Mouse (Mus musculus) hindbrain, embryonic 11.5 days (tissue): ENCODE results near the gene Pcyox1. TPM values are rescaled to one million over a fixed set of nuclear protein-coding genes. Genes with fewer than 3 reads are reported as not detected.

ENCODE experiments used
- ATAC-seq: fragments of 200-750 bp; cut with Nextera tagmentation; 2 replicates; pipeline ENCODE4 v1.8.0; 2017; ENCODE audit warnings: mild to moderate bottlenecking, moderate TSS enrichment, moderate library complexity; ENCODE audit not compliant: low FRiP score
- DNase-seq: peaks from one replicate; pipeline ENCODE4 v3.0.0-alpha.2; 2015; ENCODE audit warnings: low spot score
- H3K27ac ChIP-seq: fragments of 300-500 bp; sonication (generic); 2 replicates; pipeline ENCODE4 v1.5.1; 2014; ENCODE audit warnings: mild to moderate bottlenecking, low read depth, low read length
- H3K27me3 ChIP-seq: fragments of 300-500 bp; sonication (generic); 2 replicates; pipeline ENCODE4 v1.6.1; 2014; ENCODE audit warnings: mild to moderate bottlenecking, low read length, moderate library complexity, mixed read lengths; ENCODE audit not compliant: control insufficient read depth, insufficient read depth
- H3K36me3 ChIP-seq: fragments of 300-500 bp; sonication (generic); 2 replicates; pipeline ENCODE4 v1.6.1; 2014; ENCODE audit warnings: mild to moderate bottlenecking, low read length, moderate library complexity, mixed read lengths; ENCODE audit not compliant: control insufficient read depth, insufficient read depth
- H3K4me1 ChIP-seq: fragments of 300-500 bp; sonication (generic); replicated peaks from 2 replicates; pipeline ENCODE4 v1.6.1; 2014; ENCODE audit warnings: low read length, mixed read lengths; ENCODE audit not compliant: control insufficient read depth, insufficient read depth
- H3K4me2 ChIP-seq: fragments of 300-500 bp; sonication (generic); replicated peaks from 2 replicates; pipeline ENCODE4 v1.6.1; 2014; ENCODE audit warnings: mild to moderate bottlenecking, low read depth, low read length
- H3K4me3 ChIP-seq: fragments of 300-500 bp; sonication (generic); 2 replicates; pipeline ENCODE4 v1.5.1; 2014; ENCODE audit warnings: low read depth, low read length
- H3K9ac ChIP-seq: fragments of 300-500 bp; sonication (generic); 2 replicates; pipeline ENCODE4 v1.6.1; 2014; ENCODE audit warnings: low read depth, low read length
- H3K9me3 ChIP-seq: fragments of 300-500 bp; sonication (generic); 2 replicates; pipeline ENCODE4 v1.6.1; 2016; ENCODE audit warnings: low read length; ENCODE audit not compliant: control insufficient read depth
- WGBS: fragments of 180-500 bp; shearing (Covaris S2); extraction: QIAGEN DNeasy Blood & Tissue Kit; methylation state at CpG from one replicate; pipeline ENCODE4 v1.1.7; 2014; 5-methylcytosine and 5-hydroxymethylcytosine counted together
- polyA plus RNA-seq: library from polyadenylated mRNA; unstranded; fragments of >200 nt; fragmentation: Nextera tagmentation; extraction: Ambion mirVana; gene quantifications from 2 replicates; pipeline ENCODE4 v1.2.1, GENCODE M21; 2014

Gene Pcyox1
- polyA plus RNA-seq, 1 experiment from 2014 or later = 107 TPM

DNA sequence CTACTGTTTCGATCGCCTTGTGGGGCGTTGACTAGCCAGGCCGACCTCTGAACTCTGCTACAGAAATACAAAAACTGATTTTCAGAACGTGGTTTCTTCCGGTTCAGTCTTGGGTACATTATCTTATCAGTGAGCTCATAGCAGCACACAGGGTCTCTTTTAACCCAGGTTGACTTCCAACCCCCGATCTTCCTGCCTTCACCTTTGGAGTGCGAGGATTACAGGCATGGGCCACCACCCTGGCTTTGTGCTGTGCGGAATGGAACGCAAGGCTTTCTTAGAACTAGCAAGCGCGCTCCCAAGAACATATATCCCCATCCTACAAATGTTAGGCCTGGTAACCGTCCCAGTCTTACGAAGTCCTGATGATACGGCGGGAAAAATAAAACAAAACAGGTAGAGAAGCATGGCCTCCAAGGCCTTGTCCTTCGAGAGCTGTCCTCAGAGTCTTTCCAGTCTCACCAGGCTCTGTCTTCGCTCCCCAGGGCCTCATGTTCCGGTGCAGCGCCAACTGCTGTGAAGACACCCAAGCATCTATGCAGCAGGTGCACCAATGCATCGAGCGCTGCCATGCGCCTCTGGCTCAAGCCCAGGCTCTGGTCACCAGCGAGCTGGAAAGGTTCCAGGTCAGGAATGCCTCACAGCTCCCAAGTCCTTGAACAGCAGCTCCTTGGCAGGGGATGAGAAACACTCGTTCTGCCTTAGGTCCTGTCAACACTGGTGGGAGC lies 30.7 kb downstream of the Pcyox1 start:
- Histone ChIP-seq H3K4me3 (peak overlapping the region; percentile 71), H3K9ac (peak overlapping the region; percentile 90), H3K4me1 (no peaks in the 10 kb centered on the region; the same call in 1 of the 2 replicates), H3K27ac (peak overlapping the region; percentile 51; the same call in 1 of the 2 replicates), H3K9me3 (no peaks in the 10 kb centered on the region), H3K4me2 (peak overlapping the region; percentile 87), H3K36me3 (no peaks in the 10 kb centered on the region), H3K27me3 (no peaks in the 10 kb centered on the region)
- DNase-seq = no peak
- WGBS = 48% methylated on average over 25 of the region's 25 CpGs
- 0 out of 2 replicates have a peak, but pooled peaks have one; percentile 1 for ATAC-seq

GRCm38 (mm10) chr6:86365371-86366124 lies 31.4 kb downstream of the Pcyox1 start, which contains the start of gene Fam136a:
Gene Fam136a (plus strand): TSS chr6:86365646.
- H3K4me3 ChIP-seq = peak within 1 kb of the TSS; percentile 71
- H3K9me3 ChIP-seq = no peaks in the 10 kb centered on the region
- peak; percentile 95 for ATAC-seq
- H3K9ac ChIP-seq = peak within 1 kb of the TSS; percentile 90
- no peaks in the 10 kb centered on the region for H3K36me3 ChIP-seq
- WGBS = under 1% methylated on average over 69 of the region's 76 CpGs
- peak within 1 kb of the TSS; percentile 51 for H3K27ac ChIP-seq
- H3K4me2 ChIP-seq = peak within 1 kb of the TSS; percentile 87
- no peaks in the 10 kb centered on the region; the same call in 1 of the 2 replicates for H3K4me1 ChIP-seq
- DNase-seq = peak; percentile 99
- no peaks in the 10 kb centered on the region for H3K27me3 ChIP-seq

DNA sequence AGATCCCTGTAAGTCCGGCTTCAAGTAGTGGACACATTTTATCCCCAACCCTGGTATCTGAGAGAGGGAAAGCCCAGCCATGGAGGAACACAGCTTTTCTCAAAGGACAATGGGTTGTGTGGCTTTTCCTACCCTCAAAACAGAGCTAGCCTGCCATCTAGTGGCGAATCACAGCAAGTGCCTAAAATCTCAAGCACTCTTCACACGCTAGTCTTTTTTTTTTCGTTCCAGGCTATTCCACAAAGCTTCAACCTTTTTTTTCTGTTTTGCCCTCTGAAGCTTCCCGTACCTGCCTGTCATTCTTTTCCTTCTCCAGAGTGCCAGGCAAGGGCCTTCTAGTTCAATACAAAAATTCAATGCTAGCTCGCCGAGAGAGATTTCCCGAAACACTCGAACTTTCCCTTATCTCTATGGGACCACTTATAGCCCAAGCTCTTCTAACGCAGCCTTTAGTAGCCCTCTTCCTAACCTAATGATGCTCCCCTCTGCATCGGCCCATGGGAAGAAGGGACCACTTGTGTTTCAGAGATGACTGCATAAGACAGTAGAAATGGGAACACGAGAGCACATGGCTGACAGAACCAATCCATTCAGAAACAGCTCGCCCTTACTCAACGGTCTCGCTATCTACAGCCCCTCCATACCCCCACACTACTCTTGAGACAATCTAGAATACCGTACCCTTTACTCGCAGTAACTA lies 32.4 kb downstream of the Pcyox1 start:
- peak overlapping the region; percentile 52 for H3K4me2 ChIP-seq
- peak; percentile 89 for DNase-seq
- H3K9me3 ChIP-seq = no peaks in the 10 kb centered on the region
- peak overlapping the region; percentile 58; the same call in 1 of the 2 replicates for H3K9ac ChIP-seq
- no peaks in the 10 kb centered on the region; the same call in 1 of the 2 replicates for H3K4me1 ChIP-seq
- H3K36me3 ChIP-seq = no peaks in the 10 kb centered on the region
- no peaks in the 10 kb centered on the region for H3K27me3 ChIP-seq
- 2% methylated on average over 17 of the region's 17 CpGs for WGBS
- no peak overlapping the region; the same call in 1 of the 2 replicates for H3K27ac ChIP-seq
- ATAC-seq = peak; percentile 62
- H3K4me3 ChIP-seq = peak overlapping the region; percentile 71

- no peak overlapping the region for H3K27ac ChIP-seq
- H3K4me1 ChIP-seq = no peaks in the 10 kb centered on the region; the same call in 1 of the 2 replicates
- no peak for ATAC-seq
- 88% methylated on average over 7 of the region's 7 CpGs for WGBS
- H3K4me2 ChIP-seq = no peak overlapping the region
- DNase-seq = no peak
- no peaks in the 10 kb centered on the region for H3K36me3 ChIP-seq
- no peaks in the 10 kb centered on the region for H3K27me3 ChIP-seq
- H3K9ac ChIP-seq = no peak overlapping the region
- no peak overlapping the region for H3K4me3 ChIP-seq
- no peaks in the 10 kb centered on the region for H3K9me3 ChIP-seq
Observed at GRCm38 (mm10) chr6:86361373-86361772, 35.6 kb downstream of the Pcyox1 start.

DNA sequence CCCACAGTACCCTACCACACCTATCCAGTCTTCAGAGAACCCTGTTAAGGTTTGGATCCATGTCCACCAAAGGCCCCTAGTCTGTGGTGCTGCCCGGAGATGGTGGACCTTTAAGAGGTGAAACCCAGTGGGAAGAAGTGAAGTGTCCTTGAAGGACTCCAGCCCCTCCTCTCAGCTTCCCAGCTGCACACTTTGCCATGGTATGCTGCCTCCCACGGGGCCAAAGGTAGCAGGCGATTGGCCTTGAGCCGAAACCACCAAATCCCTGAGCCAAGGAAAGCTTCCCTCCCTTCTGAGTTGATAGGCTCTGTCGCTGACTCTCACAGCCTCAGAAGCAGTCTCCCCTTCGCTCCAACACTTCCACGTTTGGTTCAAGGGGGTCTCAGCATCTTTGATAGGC lies 36.3 kb downstream of the Pcyox1 start:
- Histone ChIP-seq H3K36me3 (no peaks in the 10 kb centered on the region), H3K4me2 (no peak overlapping the region), H3K27ac (no peak overlapping the region), H3K9ac (no peak overlapping the region), H3K9me3 (no peaks in the 10 kb centered on the region), H3K4me3 (no peak overlapping the region), H3K27me3 (no peaks in the 10 kb centered on the region), H3K4me1 (no peaks in the 10 kb centered on the region)
- DNase-seq (no peak), ATAC-seq (no peak)
- 70% methylated on average over 7 of the region's 7 CpGs for WGBS

DNA sequence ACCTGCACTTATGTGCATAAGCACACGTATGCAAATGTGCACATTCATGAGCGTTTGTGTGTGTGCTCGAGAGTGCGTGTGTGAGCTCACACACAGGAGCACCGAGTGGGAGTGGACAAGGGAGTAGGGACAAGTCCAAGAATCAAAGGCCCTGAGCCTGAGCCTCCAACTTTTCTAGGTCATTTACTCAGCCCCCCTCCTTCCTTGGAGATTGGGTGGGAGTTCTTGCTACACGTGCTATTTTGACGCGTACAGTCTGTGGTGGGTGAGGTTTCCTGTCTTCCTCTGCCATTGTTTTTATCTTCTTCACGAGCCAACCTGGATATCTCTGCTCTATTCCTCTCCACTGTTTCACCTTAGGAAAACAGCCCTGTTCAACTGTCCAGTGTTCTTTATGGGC lies 40.0 kb downstream of the Pcyox1 start:
- Histone ChIP-seq H3K4me2 (no peak overlapping the region), H3K9me3 (no peaks in the 10 kb centered on the region), H3K27me3 (no peaks in the 10 kb centered on the region), H3K9ac (no peak overlapping the region), H3K36me3 (no peaks in the 10 kb centered on the region), H3K27ac (no peak overlapping the region), H3K4me1 (no peaks in the 10 kb centered on the region), H3K4me3 (no peak overlapping the region)
- ATAC-seq (no peak), DNase-seq (no peak)
- 85% methylated on average over 9 of the region's 9 CpGs for WGBS

- Histone ChIP-seq H3K27ac (no peak overlapping the region), H3K9ac (no peak overlapping the region), H3K4me2 (no peak overlapping the region), H3K36me3 (no peaks in the 10 kb centered on the region), H3K4me1 (no peaks in the 10 kb centered on the region), H3K27me3 (no peaks in the 10 kb centered on the region), H3K9me3 (no peaks in the 10 kb centered on the region), H3K4me3 (no peak overlapping the region)
- 63% methylated on average over 3 of the region's 3 CpGs for WGBS
- ATAC-seq = no peak
- no peak for DNase-seq
Observed at GRCm38 (mm10) chr6:86354948-86355347, 42.0 kb downstream of the Pcyox1 start.

- ATAC-seq (no peak), DNase-seq (peak; percentile 23)
- H3K27me3 ChIP-seq = no peaks in the 10 kb centered on the region
- H3K4me1 ChIP-seq = no peaks in the 10 kb centered on the region
- H3K4me3 ChIP-seq = no peak overlapping the region
- no peak overlapping the region for H3K4me2 ChIP-seq
- 58% methylated on average over 7 of the region's 7 CpGs for whole genome bisulfite sequencing
- no peak overlapping the region for H3K9ac ChIP-seq
- H3K36me3 ChIP-seq = no peaks in the 10 kb centered on the region
- no peak overlapping the region for H3K27ac ChIP-seq
- H3K9me3 ChIP-seq = no peaks in the 10 kb centered on the region
Observed at GRCm38 (mm10) chr6:86349257-86349656, 47.7 kb downstream of the Pcyox1 start.
